Mouse (Mus musculus) lung, embryonic 14.5 days (tissue): ENCODE measurements at regions not wholly inside any gene's neighbourhood (a gene's known extent, or its start where the extent isn't known, plus 50 kb on each side); places are given as distances from the start of the nearest gene placed in this dataset.

Experiments used
- ATAC-seq: fragments of 200-750 bp; cut with Nextera tagmentation; 2 replicates; pipeline ENCODE4 v1.8.0; 2017; ENCODE audit warnings: mild to moderate bottlenecking, moderate TSS enrichment, moderate library complexity; ENCODE audit not compliant: insufficient read depth
- DNase-seq: peaks from one replicate; pipeline ENCODE4 v3.0.0-alpha.2; 2015
- H3K27ac ChIP-seq: fragments of 300-500 bp; sonication (generic); 2 replicates; pipeline ENCODE4 v1.5.1; 2014; ENCODE audit warnings: low read depth, mild to moderate bottlenecking, moderate library complexity
- H3K27me3 ChIP-seq: fragments of 300-500 bp; sonication (generic); 2 replicates; pipeline ENCODE4 v1.6.1; 2014; ENCODE audit warnings: low read length, control low read depth; ENCODE audit not compliant: insufficient read depth
- H3K36me3 ChIP-seq: fragments of 300-500 bp; sonication (generic); 2 replicates; pipeline ENCODE4 v1.6.1; 2014; ENCODE audit warnings: control low read depth; ENCODE audit not compliant: insufficient read depth
- H3K4me1 ChIP-seq: fragments of 300-500 bp; sonication (generic); 2 replicates; pipeline ENCODE4 v1.6.1; 2014; ENCODE audit warnings: antibody characterized with exemption, control low read depth; ENCODE audit not compliant: insufficient read depth
- H3K4me2 ChIP-seq: fragments of 300-500 bp; sonication (generic); 2 replicates; pipeline ENCODE4 v1.6.1; 2014; ENCODE audit warnings: mild to moderate bottlenecking
- H3K4me3 ChIP-seq: fragments of 300-500 bp; sonication (generic); 2 replicates; pipeline ENCODE4 v1.5.1; 2014; ENCODE audit warnings: low read depth, low read length
- H3K9ac ChIP-seq: fragments of 300-500 bp; sonication (generic); 2 replicates; pipeline ENCODE4 v1.6.1; 2014
- H3K9me3 ChIP-seq: fragments of 300-500 bp; sonication (generic); 2 replicates; pipeline ENCODE4 v1.6.1; 2016; ENCODE audit warnings: low read depth, low read length, control low read depth
- CTCF ChIP-seq: IDR thresholded peaks from 2 replicates; pipeline ENCODE4 v1.5.1; 2016; ENCODE audit warnings: antibody characterized with exemption, low read depth
- WGBS: fragments of 180-500 bp; shearing (Covaris S2); extraction: QIAGEN DNeasy Blood & Tissue Kit; methylation state at CpG from one replicate; pipeline ENCODE4 v1.1.7; 2014; 5-methylcytosine and 5-hydroxymethylcytosine counted together

DNA sequence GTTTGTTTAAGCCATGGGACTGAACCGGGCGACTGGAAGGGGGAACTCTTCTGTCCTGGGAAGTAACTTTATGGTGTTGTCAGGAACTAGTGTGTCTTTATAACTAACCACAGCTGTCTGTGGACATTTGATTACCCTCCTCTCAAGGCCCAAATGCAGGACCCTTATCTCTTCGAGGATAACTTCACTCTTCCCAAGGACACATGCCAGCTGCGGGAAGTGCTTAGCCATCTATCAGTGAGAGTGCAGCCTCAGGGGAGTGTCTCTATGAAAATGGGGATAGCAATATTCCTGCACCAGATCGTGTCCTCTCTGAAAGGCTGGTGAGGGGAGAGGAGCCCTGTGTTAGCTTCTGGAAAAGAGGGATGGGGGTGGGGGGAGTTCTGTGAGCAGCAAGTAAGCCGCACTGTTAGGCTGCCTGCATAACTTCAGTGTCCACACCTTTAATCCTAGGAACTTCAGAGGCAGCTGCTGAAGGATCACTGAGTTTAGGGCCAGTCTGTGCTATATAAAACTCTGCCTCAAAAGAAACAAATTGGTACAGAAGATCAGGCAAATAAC is 3892.4 kb downstream of the 9330182O14Rik start:
- H3K9me3 ChIP-seq = no peaks in the 10 kb centered on the region
- no peaks in the 10 kb centered on the region for H3K27me3 ChIP-seq
- H3K9ac ChIP-seq = no peak overlapping the region
- WGBS = 27% methylated on average over 6 of the region's 6 CpGs
- no peaks in the 10 kb centered on the region for H3K36me3 ChIP-seq
- no peak overlapping the region for H3K27ac ChIP-seq
- DNase-seq (peak; percentile 21), ATAC-seq (peak; percentile 60; the same call in 1 of the 2 replicates)
- H3K4me1 ChIP-seq = no peaks in the 10 kb centered on the region
- H3K4me3 ChIP-seq = no peak overlapping the region
- no peak overlapping the region for H3K4me2 ChIP-seq
- no peak for TF ChIP-seq CTCF

DNA sequence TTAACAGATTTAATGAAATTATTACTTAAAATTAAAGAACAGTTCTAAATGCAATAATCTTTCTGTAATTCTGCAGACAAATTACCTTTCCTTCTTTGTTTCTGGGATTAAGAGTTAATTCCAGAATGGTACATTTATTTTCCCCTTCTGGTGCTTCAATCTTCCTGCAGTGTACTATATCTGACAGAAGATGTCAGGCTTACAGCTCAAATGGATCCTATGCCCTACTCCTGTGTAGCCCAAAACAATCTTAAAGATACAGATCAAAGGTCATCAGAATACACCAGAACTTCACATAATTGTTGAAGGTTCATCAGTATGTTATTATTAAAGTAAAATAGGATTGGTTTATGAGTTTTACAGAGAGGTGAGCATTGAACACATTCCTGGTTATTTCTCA is 3901.7 kb downstream of the 9330182O14Rik start:
- Histone ChIP-seq H3K36me3 (no peaks in the 10 kb centered on the region), H3K4me2 (no peak overlapping the region), H3K4me1 (no peaks in the 10 kb centered on the region), H3K27ac (no peak overlapping the region), H3K4me3 (no peak overlapping the region), H3K9me3 (no peaks in the 10 kb centered on the region), H3K9ac (no peak overlapping the region), H3K27me3 (no peaks in the 10 kb centered on the region)
- TF ChIP-seq CTCF = peak; percentile 29
- DNase-seq = peak; percentile 21
- ATAC-seq = no peak

GRCm38 (mm10) chr15:44037893-44038292 is 3903.7 kb downstream of the 9330182O14Rik start:
- ATAC-seq (no peak), DNase-seq (no peak)
- Histone ChIP-seq H3K36me3 (no peaks in the 10 kb centered on the region), H3K9ac (no peak overlapping the region), H3K4me2 (no peak overlapping the region), H3K4me1 (no peaks in the 10 kb centered on the region), H3K27ac (no peak overlapping the region), H3K9me3 (no peaks in the 10 kb centered on the region), H3K4me3 (no peak overlapping the region), H3K27me3 (no peaks in the 10 kb centered on the region)
- TF ChIP-seq CTCF = no peak

- TF ChIP-seq CTCF = no peak
- WGBS = 36% methylated on average over 1 of the region's 1 CpGs
- no peaks in the 10 kb centered on the region for H3K36me3 ChIP-seq
Observed at GRCm38 (mm10) chr15:44050565-44051274, 3916.6 kb downstream of the 9330182O14Rik start.

GRCm38 (mm10) chr15:44064855-44065254 is 3930.7 kb downstream of the 9330182O14Rik start:
- Histone ChIP-seq H3K4me3 (no peak overlapping the region), H3K9me3 (no peaks in the 10 kb centered on the region), H3K9ac (no peak overlapping the region), H3K36me3 (no peaks in the 10 kb centered on the region), H3K4me1 (no peaks in the 10 kb centered on the region), H3K27ac (no peak overlapping the region), H3K4me2 (no peak overlapping the region), H3K27me3 (no peaks in the 10 kb centered on the region)
- DNase-seq = no peak
- WGBS = 49% methylated on average over 2 of the region's 2 CpGs
- no peak for TF ChIP-seq CTCF
- no peak for ATAC-seq

More at GRCm38 (mm10) chr15:44050565-44051274, 3916.6 kb downstream of the 9330182O14Rik start:
- no peak overlapping the region for H3K4me3 ChIP-seq
- no peak overlapping the region for H3K9ac ChIP-seq
- no peaks in the 10 kb centered on the region for H3K4me1 ChIP-seq
- ATAC-seq = peak; percentile 94
- H3K27ac ChIP-seq = no peak overlapping the region
- H3K27me3 ChIP-seq = no peaks in the 10 kb centered on the region
- H3K4me2 ChIP-seq = no peak overlapping the region
- no peaks in the 10 kb centered on the region for H3K9me3 ChIP-seq
- DNase-seq = peak; percentile 90

DNA sequence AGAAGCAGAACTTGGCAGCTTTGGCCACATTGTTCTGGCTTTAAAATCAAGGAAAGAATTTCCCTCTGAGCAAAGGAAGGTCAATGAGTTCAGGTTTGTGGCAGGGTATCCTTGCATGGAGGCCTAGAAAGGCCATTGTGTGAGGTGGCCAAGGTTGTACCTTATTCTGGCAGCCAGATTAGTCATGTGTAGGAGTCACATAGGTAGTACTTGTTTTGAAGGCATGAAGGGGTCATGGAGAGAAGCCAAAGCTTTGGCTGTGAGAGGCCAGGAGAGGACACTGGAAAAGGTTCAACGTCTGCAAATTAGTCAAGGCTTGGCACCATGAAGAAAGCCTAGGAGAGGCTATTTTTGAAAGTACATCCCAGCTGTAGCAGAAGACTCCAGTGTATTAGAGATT is 3949.5 kb downstream of the 9330182O14Rik start:
- no peak for ATAC-seq
- Histone ChIP-seq H3K27me3 (no peaks in the 10 kb centered on the region), H3K36me3 (no peaks in the 10 kb centered on the region), H3K9me3 (no peaks in the 10 kb centered on the region), H3K4me1 (no peaks in the 10 kb centered on the region), H3K27ac (no peak overlapping the region), H3K9ac (no peak overlapping the region), H3K4me3 (no peak overlapping the region), H3K4me2 (no peak overlapping the region)
- 87% methylated on average over 1 of the region's 1 CpGs for WGBS
- TF ChIP-seq CTCF = no peak
- DNase-seq = no peak

- DNase-seq = no peak
- H3K9me3 ChIP-seq = no peaks in the 10 kb centered on the region
- H3K27ac ChIP-seq = no peak overlapping the region
- no peak for TF ChIP-seq CTCF
- ATAC-seq = no peak
- WGBS = 83% methylated on average over 2 of the region's 2 CpGs
- H3K4me3 ChIP-seq = no peak overlapping the region
- H3K36me3 ChIP-seq = no peaks in the 10 kb centered on the region
- H3K4me2 ChIP-seq = no peak overlapping the region
- no peaks in the 10 kb centered on the region for H3K27me3 ChIP-seq
- H3K4me1 ChIP-seq = no peaks in the 10 kb centered on the region
- no peak overlapping the region for H3K9ac ChIP-seq
Observed at GRCm38 (mm10) chr15:44112328-44112944, 3978.3 kb downstream of the 9330182O14Rik start.
